8 mouse cellular contexts compared by ENCODE assay signal in genomic region chr11:102579165-102580033, GRCm38 (mm10). TPM values are rescaled to one million over a fixed set of nuclear protein-coding genes. Genes with fewer than 3 reads are reported as not detected.
DNase-seq lines count a peak whose midpoint lies in the region; ATAC-seq and TF ChIP-seq lines count a peak whose summit lies in the region.

TSS of gene Gm11627 (minus strand) at chr11:102579461.

- TF ChIP-seq CTCF in spleen, adult 2 months (IDR thresholded peaks at IDR 0.05; ENCODE audit: extremely low read depth, insufficient read depth, insufficient read length, insufficient replicate concordance), result no peak
- no peak for TF ChIP-seq CTCF in liver, postnatal 0 days (IDR thresholded peaks at IDR 0.05; ENCODE audit: low read depth)
- no peak for TF ChIP-seq CTCF in small intestine, adult 2 months (IDR thresholded peaks at IDR 0.05; ENCODE audit: extremely low read depth, insufficient read length, insufficient replicate concordance, low read depth, low read length)

- H3K4me2 ChIP-seq in hindbrain, embryonic 11.5 days (replicated peaks; ENCODE audit: low read depth, low read length), result peak within 1 kb of the TSS; percentile 42
- peak within 1 kb of the TSS; percentile 49 for H3K4me2 ChIP-seq in liver, postnatal 0 days (ENCODE audit: low read depth, low read length)

- 0 out of 2 replicates have a peak, but pooled peaks cover 2% of the 10 kb centered on the region for H3K27me3 ChIP-seq in spleen, adult 2 months (ENCODE audit: control insufficient read depth, insufficient read depth, low read length)
- no peaks in the 10 kb centered on the region for H3K27me3 ChIP-seq in hindbrain, embryonic 11.5 days (ENCODE audit: control insufficient read depth, insufficient read depth, low read length)
- peaks cover 34% of the 10 kb centered on the region for H3K27me3 ChIP-seq in liver, postnatal 0 days (ENCODE audit: insufficient read depth, low read length)
- H3K27me3 ChIP-seq in small intestine, adult 2 months (ENCODE audit: control insufficient read depth, insufficient read depth, low read length), result no peaks in the 10 kb centered on the region

- peak; percentile 23 for DNase-seq in adrenal gland, postnatal 10 days
- no peak for DNase-seq in adrenal gland, adult 18-20 months (ENCODE audit: low spot score in 2 of 2)
- no peak for DNase-seq in spleen, adult 2 months (ENCODE audit: low read depth in 1 of 2, low spot score in 2 of 2)
- DNase-seq in spleen, adult 12 weeks (ENCODE audit: low spot score), result no peak
- DNase-seq in hindbrain, embryonic 11.5 days (ENCODE audit: low spot score), result peak; percentile 79
- DNase-seq in liver, postnatal 0 days, result no peak
- DNase-seq in cerebellum, adult 11-12 months, result no peak

- ATAC-seq in hindbrain, embryonic 11.5 days (ENCODE audit: low FRiP score), result peak; percentile 88
- ATAC-seq in liver, postnatal 0 days, result no peak

- TF ChIP-seq EP300 in liver, postnatal 0 days (IDR thresholded peaks at IDR 0.05; ENCODE audit: low read depth), result no peak

- H3K4me3 ChIP-seq in spleen, adult 2 months (ENCODE audit: extremely low read depth, insufficient read depth, insufficient read length), result peak within 1 kb of the TSS; percentile 11; the same call in 1 of the 2 replicates
- peak within 1 kb of the TSS; percentile 22 for H3K4me3 ChIP-seq in hindbrain, embryonic 11.5 days (ENCODE audit: low read depth, low read length)
- H3K4me3 ChIP-seq in liver, postnatal 0 days (ENCODE audit: low read depth, low read length), result peak within 1 kb of the TSS; percentile 13
- H3K4me3 ChIP-seq in small intestine, adult 2 months (ENCODE audit: low read depth, low read length), result peak within 1 kb of the TSS; percentile 49

- no peak within 1 kb of the TSS for H3K27ac ChIP-seq in spleen, adult 2 months (ENCODE audit: insufficient read depth, low read length)
- H3K27ac ChIP-seq in hindbrain, embryonic 11.5 days (ENCODE audit: low read depth, low read length), result peak within 1 kb of the TSS; percentile 90
- peak within 1 kb of the TSS; percentile 34; the same call in 1 of the 2 replicates for H3K27ac ChIP-seq in liver, postnatal 0 days (ENCODE audit: low read depth)
- peak within 1 kb of the TSS; percentile 66 for H3K27ac ChIP-seq in small intestine, adult 2 months (ENCODE audit: insufficient read depth, low read depth, low read length)

- no peak for TF ChIP-seq POLR2A in spleen, adult 2 months (IDR thresholded peaks at IDR 0.05; ENCODE audit: low read depth, low read length)
- TF ChIP-seq POLR2A in small intestine, adult 2 months (IDR thresholded peaks at IDR 0.05; ENCODE audit: low read depth, low read length), result no peak

- H3K4me1 ChIP-seq in spleen, adult 2 months (ENCODE audit: control insufficient read depth, insufficient read depth, insufficient read length), result no peaks in the 10 kb centered on the region; the same call in 1 of the 2 replicates
- H3K4me1 ChIP-seq in hindbrain, embryonic 11.5 days (replicated peaks; ENCODE audit: control insufficient read depth, insufficient read depth, low read length), result peaks cover 12% of the 10 kb centered on the region
- no peaks in the 10 kb centered on the region for H3K4me1 ChIP-seq in liver, postnatal 0 days (ENCODE audit: insufficient read depth)
- H3K4me1 ChIP-seq in small intestine, adult 2 months (ENCODE audit: control insufficient read depth, insufficient read depth, insufficient read length, low read length), result peaks cover 1% of the 10 kb centered on the region

- H3K9ac ChIP-seq in hindbrain, embryonic 11.5 days (ENCODE audit: low read depth, low read length), result peak within 1 kb of the TSS; percentile 56
- no peak within 1 kb of the TSS for H3K9ac ChIP-seq in liver, postnatal 0 days (replicated peaks)

- no peaks in the 10 kb centered on the region for H3K9me3 ChIP-seq in hindbrain, embryonic 11.5 days (ENCODE audit: control insufficient read depth, low read length)
- no peaks in the 10 kb centered on the region for H3K9me3 ChIP-seq in liver, postnatal 0 days (ENCODE audit: low read length)

- 37% methylated on average over 23 of the region's 23 CpGs for WGBS in spleen, adult 2 months
- whole genome bisulfite sequencing in hindbrain, embryonic 11.5 days, result 9% methylated on average over 23 of the region's 23 CpGs
- WGBS in liver, postnatal 0 days (ENCODE audit: insufficient replicate concordance), result 28% methylated on average over 23 of the region's 23 CpGs
- WGBS in small intestine, adult 2 months, result 33% methylated on average over 23 of the region's 23 CpGs

- no peaks in the 10 kb centered on the region for H3K36me3 ChIP-seq in spleen, adult 2 months (ENCODE audit: control insufficient read depth, insufficient read depth, low read length)
- no peaks in the 10 kb centered on the region for H3K36me3 ChIP-seq in hindbrain, embryonic 11.5 days (ENCODE audit: control insufficient read depth, insufficient read depth, low read length)
- no peaks in the 10 kb centered on the region for H3K36me3 ChIP-seq in liver, postnatal 0 days (replicated peaks; ENCODE audit: insufficient read depth, low read length)
- H3K36me3 ChIP-seq in small intestine, adult 2 months (ENCODE audit: control insufficient read depth, insufficient read depth, low read length), result no peaks in the 10 kb centered on the region

RNA-seq across cellular contexts. Expression of gene Gm11627, which starts in this region (rescaled TPM):
- total RNA-seq in adrenal gland, postnatal 10 days (2021), result under 1 TPM; 0.51 to 0.64 TPM
- not detected for total RNA-seq in adrenal gland, adult 18-20 months (2021)
- 0.27 TPM in 1 of 2 replicates, not detected in the other for polyA plus RNA-seq in spleen, adult 2 months (2012; rRNA removed)
- polyA plus RNA-seq in hindbrain, embryonic 11.5 days (2014; fragmentation: Nextera tagmentation; extraction: Ambion mirVana), result 5.6 and 7.3 TPM in 2 replicates
- polyA plus RNA-seq in liver, postnatal 0 days (2015; fragmentation: Nextera tagmentation; extraction: Ambion mirVana), result not detected in 2 replicates
- polyA plus RNA-seq in small intestine, adult 2 months (2012; rRNA removed), result 0.42 and 0.51 TPM in 2 replicates

Comparison
In these comparisons a context has a peak if more than half of its experiments do, and no peak if none do; other contexts are left out.
1. Peak in DNase-seq in adrenal gland, postnatal 10 days; RNA of the gene not detected or under 1 TPM.